Mouse (Mus musculus): ENCODE measurements at regions not wholly inside any gene's neighbourhood (a gene's known extent, or its start where the extent isn't known, plus 50 kb on each side); places are given as distances from the start of the nearest gene placed in this dataset.
"Not testable (repeated sequence)": the region's sequence is repeated elsewhere in the genome, so short reads cannot be mapped to it uniquely, and the experiment has no call there.

- not testable (repeated sequence) for TF ChIP-seq CTCF (IDR thresholded peaks at IDR 0.05; ENCODE audit: borderline replicate concordance, extremely low read depth, insufficient read depth, insufficient read length); POLR2A (IDR thresholded peaks at IDR 0.05; ENCODE audit: borderline replicate concordance, extremely low read depth, insufficient read depth, insufficient read length, poor library complexity, severe bottlenecking)
These were observed 93.6 kb upstream of the Tmem185a start for GRCm38 (mm10) chrX:70570586-70570985.
